Mouse (Mus musculus) adrenal gland, postnatal 10 days (tissue): Measurements from ENCODE around the gene Gm10799. TPM values are rescaled to one million over a fixed set of nuclear protein-coding genes. Genes with fewer than 3 reads are reported as not detected.

Source experiments
- total RNA-seq, 2 experiments: library from RNA; stranded (reverse); gene quantifications; 2 replicates each; pipeline ENCODE4 v1.2.3; 2021

Gm10799 gene
- total RNA-seq, 2 experiments from 2014 or later = not detected

Other genes with a start within 250 kb of the Gm10799 start
- gene Lmo2, start 110.6 kb downstream of the Gm10799 start, total RNA-seq = 10 to 100 TPM; 26.9 to 37.3 TPM
- 10 to 100 TPM; 74.6 to 85.7 TPM for gene Fbxo3, start 40.8 kb downstream of the Gm10799 start, total RNA-seq
- gene 4931422A03Rik, start 40.2 kb downstream of the Gm10799 start, total RNA-seq = not detected
- gene Gm10912, start 2.7 kb downstream of the Gm10799 start, total RNA-seq = under 1 TPM; 0.15 to 0.30 TPM
- gene Cd59b, start 1.3 kb upstream of the Gm10799 start, total RNA-seq = 1 to 10 TPM; 4.7 to 5.0 TPM
- gene Cd59a, start 27.3 kb upstream of the Gm10799 start, total RNA-seq = 10 to 100 TPM; 30.2 to 38.2 TPM
- 1 to 10 TPM; 1.7 to 2.0 TPM for gene A930018P22Rik, start 54.2 kb upstream of the Gm10799 start, total RNA-seq